Mouse (Mus musculus): ENCODE results near the gene Egflam. TPM values are rescaled to one million over a fixed set of nuclear protein-coding genes. Genes with fewer than 3 reads are reported as not detected.

Egflam gene
- polyA plus RNA-seq, 1 experiment from 2014 or later, result 4.5 TPM

DNA sequence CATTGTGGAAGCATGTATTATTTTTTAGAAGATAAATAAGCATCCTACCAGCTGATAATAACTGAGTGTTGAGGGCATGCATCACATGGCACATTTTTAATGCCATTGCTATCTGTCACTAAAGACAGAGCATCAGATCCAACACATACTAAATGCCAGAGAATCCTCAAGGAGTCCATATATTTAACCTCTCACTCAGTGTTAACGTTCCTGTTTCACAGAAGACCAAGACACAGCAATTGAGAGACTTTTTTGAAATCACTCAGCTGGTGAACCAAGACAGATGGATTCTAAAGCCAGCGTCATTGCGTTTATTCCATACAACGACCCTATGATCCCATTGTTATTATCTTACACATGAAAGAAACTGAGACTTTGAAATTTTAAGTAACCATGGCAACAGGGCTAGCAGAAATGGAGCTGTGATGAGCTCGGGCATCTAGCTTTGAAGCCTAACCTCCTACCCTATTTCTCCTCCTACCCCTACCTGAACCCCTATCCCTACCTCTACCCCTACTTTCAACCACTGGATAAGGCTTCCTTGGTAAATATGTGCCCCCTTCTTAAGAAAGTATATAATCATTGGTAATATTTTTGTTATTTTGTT lies 57.4 kb downstream of the Egflam start:
- H3K36me3 ChIP-seq, result no peaks in the 10 kb centered on the region
- no peaks in the 10 kb centered on the region for H3K27me3 ChIP-seq
- no peaks in the 10 kb centered on the region for H3K4me1 ChIP-seq
- no peaks in the 10 kb centered on the region for H3K9me3 ChIP-seq
- no peak overlapping the region for H3K4me3 ChIP-seq
- ATAC-seq (replicated peaks), result no peak
- WGBS, result 61% methylated on average over 5 of the region's 5 CpGs
- H3K27ac ChIP-seq (replicated peaks), result no peak overlapping the region
- H3K9ac ChIP-seq (replicated peaks), result no peak overlapping the region
- H3K4me2 ChIP-seq (replicated peaks), result no peak overlapping the region

DNA sequence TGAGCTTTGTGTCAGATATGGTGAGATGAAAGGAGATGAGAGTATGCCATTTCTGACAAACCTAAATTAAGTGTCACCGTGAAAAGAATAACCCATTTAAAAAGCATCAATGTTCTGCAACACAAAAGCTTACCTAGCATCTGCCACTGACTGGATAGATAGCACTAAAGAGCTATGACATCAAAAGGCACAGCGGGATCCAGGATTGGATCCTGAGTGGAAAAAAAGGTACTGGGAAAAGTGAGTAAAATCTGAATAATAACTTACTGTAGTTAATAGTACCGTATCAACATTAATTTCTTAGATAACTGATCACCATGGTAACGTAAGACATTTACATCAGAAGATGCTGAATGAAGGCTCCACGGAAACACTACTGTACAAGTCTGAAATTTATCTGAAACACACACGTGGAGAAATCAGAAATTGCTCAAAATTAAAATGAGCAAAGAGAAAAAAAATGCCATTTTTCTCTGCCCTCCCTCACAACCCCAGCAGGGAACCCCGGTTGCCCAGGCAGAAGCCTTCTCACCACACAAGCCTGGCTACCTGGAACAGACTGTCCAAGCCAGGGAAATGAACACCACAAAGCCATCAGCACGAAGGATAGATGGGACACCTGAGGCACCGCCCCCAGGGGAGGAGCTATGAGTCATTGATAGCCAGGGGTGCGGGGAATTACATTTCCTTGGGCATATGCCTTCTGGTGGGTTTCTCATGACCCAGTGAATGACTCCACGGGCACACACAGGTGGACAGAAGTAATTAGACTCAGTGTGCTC lies 63.5 kb downstream of the Egflam start:
- Histone ChIP-seq H3K9me3 (no peaks in the 10 kb centered on the region), H3K4me2 (replicated peaks) (no peak overlapping the region), H3K9ac (replicated peaks) (no peak overlapping the region), H3K27me3 (no peaks in the 10 kb centered on the region), H3K27ac (replicated peaks) (no peak overlapping the region), H3K4me3 (no peak overlapping the region), H3K36me3 (no peaks in the 10 kb centered on the region), H3K4me1 (no peaks in the 10 kb centered on the region)
- ATAC-seq (replicated peaks), result no peak
- WGBS, result 82% methylated on average over 11 of the region's 11 CpGs

DNA sequence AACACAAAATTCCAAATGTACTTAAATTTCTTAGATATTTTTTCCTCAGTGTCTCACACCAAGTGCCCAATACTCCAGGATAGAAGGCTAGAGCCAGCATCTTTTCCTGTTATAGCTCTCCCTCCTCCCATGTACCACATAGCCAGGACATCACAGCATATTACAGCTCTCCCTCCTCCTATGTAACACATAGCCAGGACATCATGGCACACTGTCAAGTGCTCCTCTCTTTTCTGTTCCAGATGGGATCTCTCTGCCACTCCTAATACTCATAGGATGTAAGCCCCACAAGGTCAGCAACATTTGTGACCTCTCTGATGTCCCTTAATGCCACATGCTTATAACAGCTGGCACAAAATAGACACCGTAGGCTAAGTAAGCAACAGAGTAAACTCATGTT lies 65.3 kb downstream of the Egflam start:
- Histone ChIP-seq H3K27me3 (no peaks in the 10 kb centered on the region), H3K9ac (replicated peaks) (no peak overlapping the region), H3K4me2 (replicated peaks) (no peak overlapping the region), H3K9me3 (no peaks in the 10 kb centered on the region), H3K4me3 (no peak overlapping the region), H3K27ac (replicated peaks) (no peak overlapping the region), H3K36me3 (no peaks in the 10 kb centered on the region), H3K4me1 (no peaks in the 10 kb centered on the region)
- no peak for ATAC-seq (replicated peaks)
- 95% methylated on average over 1 of the region's 1 CpGs for WGBS

DNA sequence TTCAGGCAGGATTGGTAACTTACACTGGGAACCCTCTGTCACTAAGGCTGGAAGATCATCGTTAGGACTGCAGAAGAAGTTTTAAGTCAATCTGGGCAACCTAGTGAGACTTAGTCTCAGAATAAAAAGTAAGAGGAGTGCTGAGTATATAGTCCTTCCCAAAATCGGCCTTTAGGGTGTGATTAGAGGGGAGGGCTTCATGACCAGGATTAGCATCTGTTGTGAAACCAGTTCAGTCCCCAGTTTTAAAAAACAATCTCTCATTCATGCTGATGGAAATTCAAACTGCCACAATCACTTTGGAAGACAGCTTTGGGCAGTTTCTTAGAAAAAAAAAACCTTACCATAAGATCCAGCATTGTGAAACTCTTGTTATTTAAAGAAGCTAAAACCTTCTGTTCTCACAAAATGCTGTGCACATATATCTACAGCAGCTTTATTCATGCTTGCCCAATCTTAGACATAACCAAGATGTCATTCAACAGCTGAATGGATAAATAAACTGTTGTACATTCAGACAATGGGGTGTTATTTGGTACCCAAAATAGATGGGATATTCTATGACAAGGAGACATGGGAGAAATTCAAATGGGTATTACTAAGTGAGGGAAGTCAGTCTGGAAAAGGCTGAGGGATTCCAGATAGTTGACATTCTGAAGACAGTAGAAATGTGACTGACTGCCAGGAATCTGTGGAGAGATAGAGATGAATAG lies 75.4 kb downstream of the Egflam start:
- Histone ChIP-seq H3K4me1 (no peaks in the 10 kb centered on the region), H3K9me3 (no peaks in the 10 kb centered on the region), H3K4me2 (replicated peaks) (no peak overlapping the region), H3K27me3 (no peaks in the 10 kb centered on the region), H3K4me3 (no peak overlapping the region), H3K9ac (replicated peaks) (no peak overlapping the region), H3K27ac (replicated peaks) (no peak overlapping the region), H3K36me3 (no peaks in the 10 kb centered on the region)
- no peak for ATAC-seq (replicated peaks)
- WGBS, result 79% methylated on average over 2 of the region's 2 CpGs

DNA sequence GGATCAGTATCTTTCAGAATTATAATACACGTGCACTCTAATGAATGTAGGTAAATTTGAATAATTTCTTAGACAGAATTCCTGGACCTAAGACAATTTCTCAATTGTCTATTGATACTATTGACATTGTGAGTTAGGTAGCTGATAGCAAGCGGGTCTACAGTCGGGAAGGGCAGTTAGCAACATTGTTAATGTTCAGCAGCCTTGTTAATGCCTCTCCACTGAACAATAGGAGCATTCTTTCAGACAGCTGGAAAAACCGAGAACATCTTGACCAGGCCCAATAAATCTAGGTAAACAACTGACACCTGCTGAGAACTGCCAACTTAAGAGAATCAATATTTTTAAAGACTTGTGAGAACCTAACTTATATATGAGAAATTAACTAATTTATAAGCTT lies 77.3 kb downstream of the Egflam start:
- no peak overlapping the region for H3K9ac ChIP-seq (replicated peaks)
- no peaks in the 10 kb centered on the region for H3K4me1 ChIP-seq
- no peak for ATAC-seq (replicated peaks)
- no peak overlapping the region for H3K27ac ChIP-seq (replicated peaks)
- H3K9me3 ChIP-seq, result no peaks in the 10 kb centered on the region
- H3K36me3 ChIP-seq, result no peaks in the 10 kb centered on the region
- no peak overlapping the region for H3K4me3 ChIP-seq
- no peaks in the 10 kb centered on the region for H3K27me3 ChIP-seq
- 59% methylated on average over 4 of the region's 4 CpGs for WGBS
- H3K4me2 ChIP-seq (replicated peaks), result no peak overlapping the region

DNA sequence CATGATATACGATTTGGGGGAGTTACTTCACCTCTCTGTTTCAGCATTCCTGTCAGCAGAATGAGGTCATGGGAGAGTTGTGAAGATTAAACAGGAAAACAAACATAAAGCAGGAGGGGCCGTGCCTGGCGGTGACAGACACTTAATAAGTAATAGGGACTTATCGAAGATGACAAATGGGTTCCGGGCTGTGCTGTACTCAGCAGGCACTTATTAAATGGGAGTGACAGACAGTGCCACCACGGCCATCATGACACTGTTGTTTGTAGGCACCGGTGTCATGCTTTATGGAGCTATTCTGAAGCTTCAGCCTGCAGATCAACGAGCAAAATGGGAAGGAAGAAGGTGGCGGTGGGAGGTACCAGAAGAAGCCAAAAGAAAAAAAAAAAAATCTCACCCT lies 82.7 kb downstream of the Egflam start:
- no peaks in the 10 kb centered on the region for H3K4me1 ChIP-seq
- no peaks in the 10 kb centered on the region for H3K9me3 ChIP-seq
- no peaks in the 10 kb centered on the region for H3K36me3 ChIP-seq
- no peak overlapping the region for H3K4me2 ChIP-seq (replicated peaks)
- H3K27me3 ChIP-seq, result no peaks in the 10 kb centered on the region
- H3K9ac ChIP-seq (replicated peaks), result no peak overlapping the region
- ATAC-seq (replicated peaks), result no peak
- no peak overlapping the region for H3K4me3 ChIP-seq
- 88% methylated on average over 9 of the region's 9 CpGs for WGBS
- H3K27ac ChIP-seq (replicated peaks), result no peak overlapping the region

DNA sequence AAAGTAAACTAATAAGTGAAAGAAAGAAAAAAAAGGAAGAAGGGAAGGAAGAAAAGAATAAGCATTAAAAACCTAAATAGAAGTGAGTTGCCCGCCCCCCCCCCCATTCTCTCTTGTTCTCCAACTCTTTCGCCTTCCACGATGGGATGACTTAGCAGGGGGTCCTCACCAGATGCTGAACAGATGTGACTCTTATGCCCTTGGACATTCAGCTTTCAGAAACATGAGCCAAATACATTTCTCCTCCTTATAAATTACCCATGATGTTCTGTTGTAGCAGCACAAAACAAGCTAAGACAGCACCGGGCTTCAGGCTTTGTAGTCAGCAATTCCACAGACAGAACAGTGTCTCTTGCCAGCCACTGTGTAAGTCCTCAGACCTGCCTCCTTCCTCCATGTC lies 89.5 kb downstream of the Egflam start:
- no peak overlapping the region for H3K9ac ChIP-seq (replicated peaks)
- ATAC-seq (replicated peaks), result no peak
- 77% methylated on average over 4 of the region's 4 CpGs for WGBS
- no peaks in the 10 kb centered on the region for H3K9me3 ChIP-seq
- H3K27ac ChIP-seq (replicated peaks), result no peak overlapping the region
- H3K27me3 ChIP-seq, result no peaks in the 10 kb centered on the region
- H3K4me3 ChIP-seq, result no peak overlapping the region
- H3K4me1 ChIP-seq, result no peaks in the 10 kb centered on the region
- no peaks in the 10 kb centered on the region for H3K36me3 ChIP-seq
- no peak overlapping the region for H3K4me2 ChIP-seq (replicated peaks)

DNA sequence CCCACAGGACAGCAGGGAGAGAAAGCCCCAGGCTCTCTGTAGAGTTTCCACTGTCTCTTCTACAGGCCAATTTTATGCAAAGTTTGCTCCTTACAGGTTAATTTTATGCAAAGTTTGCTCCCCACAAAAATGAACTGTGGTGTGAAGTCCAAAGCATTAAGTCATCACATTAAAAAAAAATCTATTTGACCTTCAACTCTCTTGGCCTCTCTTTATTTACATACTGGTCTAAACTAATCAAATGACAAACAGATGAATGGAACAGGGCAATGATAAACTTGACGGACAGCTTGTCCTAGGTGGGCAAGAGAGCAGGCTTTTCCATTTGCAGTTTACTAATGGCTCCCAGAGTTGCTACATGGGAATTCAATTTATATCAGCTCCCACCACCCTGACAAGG lies 98.3 kb downstream of the Egflam start:
- no peaks in the 10 kb centered on the region for H3K4me1 ChIP-seq
- H3K36me3 ChIP-seq, result no peaks in the 10 kb centered on the region
- H3K27me3 ChIP-seq, result no peaks in the 10 kb centered on the region
- 84% methylated on average over 1 of the region's 1 CpGs for WGBS
- H3K4me2 ChIP-seq (replicated peaks), result no peak overlapping the region
- no peak overlapping the region for H3K9ac ChIP-seq (replicated peaks)
- no peak overlapping the region for H3K4me3 ChIP-seq
- no peaks in the 10 kb centered on the region for H3K9me3 ChIP-seq
- no peak for ATAC-seq (replicated peaks)
- H3K27ac ChIP-seq (replicated peaks), result no peak overlapping the region

DNA sequence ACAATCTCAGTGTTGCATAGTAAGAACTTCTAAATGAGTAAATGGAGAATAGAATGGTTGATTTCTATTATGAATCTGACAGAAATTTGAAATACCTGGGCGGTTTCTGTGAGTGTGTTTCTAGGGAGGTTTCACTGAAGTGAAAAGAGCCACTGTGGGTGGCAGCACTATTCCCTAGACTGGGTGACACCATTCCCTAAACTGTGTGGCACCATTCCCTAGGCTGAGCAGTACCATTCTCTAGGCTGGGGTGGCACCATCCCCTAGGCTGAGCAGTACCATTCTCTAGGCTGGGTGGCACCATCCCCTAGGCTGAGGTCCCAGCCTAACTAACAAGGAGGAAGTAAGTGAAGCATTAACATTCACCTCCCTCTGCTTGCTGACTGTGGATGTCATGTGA lies 103.0 kb downstream of the Egflam start:
- Histone ChIP-seq H3K4me1 (no peaks in the 10 kb centered on the region), H3K9me3 (no peaks in the 10 kb centered on the region), H3K27ac (replicated peaks) (no peak overlapping the region), H3K36me3 (no peaks in the 10 kb centered on the region), H3K27me3 (no peaks in the 10 kb centered on the region), H3K4me3 (no peak overlapping the region), H3K9ac (replicated peaks) (no peak overlapping the region), H3K4me2 (replicated peaks) (no peak overlapping the region)
- 97% methylated on average over 1 of the region's 1 CpGs for WGBS
- ATAC-seq (replicated peaks), result no peak

DNA sequence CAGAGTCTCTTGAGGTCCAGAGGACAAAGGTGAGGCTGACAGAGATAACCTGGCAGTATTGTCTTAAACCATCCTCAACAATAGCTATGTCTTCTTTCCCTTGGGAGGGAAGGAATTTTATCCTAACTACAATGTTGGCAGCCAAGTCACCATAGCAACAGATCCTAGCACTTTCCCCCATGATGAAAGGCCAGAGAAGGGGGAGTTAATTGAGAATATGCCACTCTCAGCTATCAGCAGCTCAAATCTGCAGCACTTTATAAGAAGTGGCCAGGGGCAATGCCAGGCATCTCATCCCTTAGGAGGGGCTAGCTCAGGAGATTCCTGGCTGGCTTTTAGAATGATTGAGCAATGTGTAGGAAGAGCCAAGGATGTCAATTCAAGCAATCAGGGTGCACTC lies 105.3 kb downstream of the Egflam start:
- Histone ChIP-seq H3K4me3 (no peak overlapping the region), H3K4me1 (no peaks in the 10 kb centered on the region), H3K4me2 (replicated peaks) (no peak overlapping the region), H3K27me3 (no peaks in the 10 kb centered on the region), H3K27ac (replicated peaks) (no peak overlapping the region), H3K36me3 (no peaks in the 10 kb centered on the region), H3K9me3 (no peaks in the 10 kb centered on the region), H3K9ac (replicated peaks) (no peak overlapping the region)
- no peak for ATAC-seq (replicated peaks)

DNA sequence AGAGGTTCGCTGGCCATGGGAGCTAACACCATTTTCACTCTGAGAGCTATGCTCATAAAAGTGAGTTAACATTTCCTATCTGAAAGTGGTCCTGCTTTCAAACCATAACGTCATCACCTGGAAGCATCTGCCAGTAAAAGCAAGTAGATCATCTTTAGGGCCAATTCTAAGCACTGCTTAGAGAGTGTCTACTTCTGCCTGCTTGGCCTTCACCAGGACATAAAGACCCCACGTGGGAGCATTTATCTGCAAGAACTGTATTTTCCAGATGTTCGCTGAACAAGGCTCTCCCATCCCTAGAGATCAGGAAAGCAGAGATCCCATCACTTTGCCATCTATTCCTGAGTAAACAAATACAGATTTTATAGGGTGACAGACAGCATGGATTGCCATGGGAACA lies 108.2 kb downstream of the Egflam start:
- Histone ChIP-seq H3K36me3 (no peaks in the 10 kb centered on the region), H3K4me3 (no peak overlapping the region), H3K4me1 (no peaks in the 10 kb centered on the region), H3K9me3 (no peaks in the 10 kb centered on the region), H3K27ac (replicated peaks) (no peak overlapping the region), H3K27me3 (no peaks in the 10 kb centered on the region), H3K4me2 (replicated peaks) (no peak overlapping the region), H3K9ac (replicated peaks) (no peak overlapping the region)
- ATAC-seq (replicated peaks), result no peak
- WGBS, result 89% methylated on average over 4 of the region's 4 CpGs

DNA sequence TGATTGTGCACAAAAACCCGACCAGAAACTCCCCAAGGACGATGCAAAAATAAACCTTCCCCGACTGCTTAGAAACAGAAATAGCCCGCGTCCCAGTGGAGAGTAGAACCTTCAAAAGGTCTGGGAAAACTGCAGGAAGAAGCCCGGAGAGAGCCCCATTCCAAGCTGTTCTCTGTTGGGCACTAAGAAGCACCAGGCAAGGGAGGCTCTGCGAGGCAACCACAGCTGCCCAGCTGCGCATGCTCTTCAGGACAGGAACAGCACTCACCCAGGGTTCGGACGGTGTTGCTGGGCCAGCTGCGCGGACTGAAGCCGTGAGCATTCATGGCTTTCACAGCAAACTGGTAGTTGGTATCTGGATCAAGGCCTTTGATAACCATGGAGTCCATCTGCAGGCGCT lies 108.7 kb downstream of the Egflam start:
- WGBS, result 74% methylated on average over 14 of the region's 14 CpGs
- Histone ChIP-seq H3K4me2 (replicated peaks) (no peak overlapping the region), H3K9me3 (no peaks in the 10 kb centered on the region)

More for the DNA sequence above, 108.7 kb downstream of the Egflam start:
- no peaks in the 10 kb centered on the region for H3K36me3 ChIP-seq
- no peak overlapping the region for H3K27ac ChIP-seq (replicated peaks)
- ATAC-seq (replicated peaks), result no peak
- no peaks in the 10 kb centered on the region for H3K4me1 ChIP-seq
- no peak overlapping the region for H3K9ac ChIP-seq (replicated peaks)
- no peak overlapping the region for H3K4me3 ChIP-seq
- H3K27me3 ChIP-seq, result no peaks in the 10 kb centered on the region

Data from forebrain, embryonic 15.5 days (tissue).